Mouse (Mus musculus) heart, adult 2 months (tissue): Measurements from ENCODE around the gene Cenpm.

Source experiments
- CTCF ChIP-seq: fragments of 200-600 bp; IDR thresholded peaks from 2 replicates; pipeline ENCODE4 v1.8.1; 2022; ENCODE audit warnings: antibody characterized with exemption, mild to moderate bottlenecking, moderate library complexity
- POLR2A ChIP-seq: fragments of 200-500 bp; IDR thresholded peaks from 2 replicates; pipeline ENCODE4 v1.6.1; 2011; ENCODE audit warnings: mild to moderate bottlenecking, low read depth, low read length, control low read depth; ENCODE audit not compliant: insufficient read depth

- TF ChIP-seq CTCF (no peak), POLR2A (no peak)
These were observed 23.3 kb downstream of the Cenpm start for GRCm38 (mm10) chr15:82221104-82221860.
